Mouse (Mus musculus): ENCODE measurements around the gene Pde4b.

GRCm38 (mm10) chr4:102517653-102518052, 430.3 kb downstream of the Pde4b start:
- TF ChIP-seq POLR2A (IDR thresholded peaks at IDR 0.05; ENCODE audit: low read depth, low read length) (no peak), CTCF (IDR thresholded peaks at IDR 0.05; ENCODE audit: borderline replicate concordance, insufficient read depth, low read length) (no peak)
